Comparison of ENCODE assay signal across 42 mouse cellular contexts in the genomic region with DNA sequence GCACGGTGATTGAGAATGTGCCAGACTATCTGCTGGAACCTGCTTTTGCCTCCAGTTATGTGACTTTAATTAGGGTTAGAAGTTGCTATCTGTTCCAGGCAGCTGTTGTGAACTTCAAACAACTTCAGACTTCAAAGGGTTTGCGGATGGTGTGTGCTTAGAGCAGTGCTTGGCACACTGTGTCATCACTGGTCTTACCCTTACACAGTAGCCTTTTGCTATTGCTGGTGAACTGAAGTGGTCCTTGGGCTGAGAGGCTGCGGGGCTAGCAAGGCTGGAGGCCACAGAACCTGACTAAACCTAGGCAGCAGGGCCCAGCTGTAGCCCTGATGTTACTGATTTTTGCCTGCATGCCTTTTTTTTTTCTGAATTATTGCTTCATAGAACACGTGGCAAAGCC. TPM values are rescaled to one million over a fixed set of nuclear protein-coding genes. Genes with fewer than 3 reads are reported as not detected.
DNase-seq lines count a peak whose midpoint lies in the region; ATAC-seq and TF ChIP-seq lines count a peak whose summit lies in the region.
"Had no signal": no experiment of that assay in that cellular context is flagged by ENCODE, and none has a peak within 500 bp of the region (broad histone marks: within the 10 kb centered on the region; RNA-seq: fewer than 3 reads in every experiment).

No protein-coding gene starts in this region.

- no peak for TF ChIP-seq CTCF in lung, postnatal 0 days (IDR thresholded peaks at IDR 0.05)
- TF ChIP-seq CTCF in lung, adult 2 months (IDR thresholded peaks at IDR 0.05; ENCODE audit: insufficient read depth, low read length), result no peak
- no peak for TF ChIP-seq CTCF in midbrain, postnatal 0 days (IDR thresholded peaks at IDR 0.05)
- no peak for TF ChIP-seq CTCF in brain, embryonic 14.5 days (IDR thresholded peaks at IDR 0.05; ENCODE audit: borderline replicate concordance, extremely low read depth, insufficient read depth, insufficient read length)

- H3K9me3 ChIP-seq in lung, postnatal 0 days (ENCODE audit: low read length), result no peaks in the 10 kb centered on the region
- no peaks in the 10 kb centered on the region for H3K9me3 ChIP-seq in midbrain, postnatal 0 days (ENCODE audit: low read length)
- no peaks in the 10 kb centered on the region for H3K9me3 ChIP-seq in midbrain, embryonic 14.5 days (ENCODE audit: control insufficient read depth, low read length)
- H3K9me3 ChIP-seq: embryonic facial prominence, embryonic 10.5 days; embryonic facial prominence, embryonic 15.5 days; forebrain, embryonic 13.5 days; hindbrain, embryonic 13.5 days; liver, embryonic 12.5 days; megakaryocyte, embryonic 14.5 days had no signal

- H3K4me3 ChIP-seq in lung, postnatal 0 days (ENCODE audit: low read depth, low read length), result no peak overlapping the region
- H3K4me3 ChIP-seq in lung, adult 2 months (replicated peaks; ENCODE audit: extremely low read depth, low read depth, low read length), result no peak overlapping the region
- H3K4me3 ChIP-seq in midbrain, postnatal 0 days (ENCODE audit: low read depth, low read length), result no peak overlapping the region
- H3K4me3 ChIP-seq in midbrain, embryonic 14.5 days (replicated peaks; ENCODE audit: low read depth, low read length), result no peak overlapping the region
- no peak overlapping the region for H3K4me3 ChIP-seq in myocyte
- H3K4me3 ChIP-seq: embryonic facial prominence, embryonic 10.5 days; embryonic facial prominence, embryonic 15.5 days; forebrain, embryonic 13.5 days; hindbrain, embryonic 13.5 days; liver, embryonic 12.5 days; megakaryocyte, embryonic 14.5 days had no signal

- H3ac ChIP-seq in myocyte (ENCODE audit: control insufficient read depth, insufficient read length), result no peak overlapping the region

- H3K4me2 ChIP-seq in lung, postnatal 0 days (replicated peaks; ENCODE audit: low read depth, low read length), result no peak overlapping the region
- H3K4me2 ChIP-seq in midbrain, postnatal 0 days (ENCODE audit: low read depth, low read length, poor library complexity, severe bottlenecking), result no peak overlapping the region
- no peak overlapping the region for H3K4me2 ChIP-seq in midbrain, embryonic 14.5 days (ENCODE audit: low read length)
- H3K4me2 ChIP-seq in myocyte (ENCODE audit: low read depth), result no peak overlapping the region
- H3K4me2 ChIP-seq: embryonic facial prominence, embryonic 15.5 days; forebrain, embryonic 13.5 days; heart, embryonic 11.5 days; hindbrain, embryonic 13.5 days; liver, embryonic 12.5 days had no signal

- no peaks in the 10 kb centered on the region for H3K79me2 ChIP-seq in myocyte (ENCODE audit: control insufficient read depth, insufficient read depth)

- H3K4me1 ChIP-seq in lung, postnatal 0 days (ENCODE audit: insufficient read depth, low read depth, low read length), result no peaks in the 10 kb centered on the region
- no peaks in the 10 kb centered on the region; the same call in 1 of the 2 replicates for H3K4me1 ChIP-seq in lung, adult 2 months (ENCODE audit: control insufficient read depth, insufficient read depth, low read length)
- H3K4me1 ChIP-seq in midbrain, postnatal 0 days (ENCODE audit: insufficient read depth, low read length), result no peaks in the 10 kb centered on the region
- H3K4me1 ChIP-seq in midbrain, embryonic 14.5 days (ENCODE audit: control insufficient read depth, insufficient read depth, low read length), result no peaks in the 10 kb centered on the region
- H3K4me1 ChIP-seq: embryonic facial prominence, embryonic 15.5 days; forebrain, embryonic 13.5 days; hindbrain, embryonic 13.5 days; liver, embryonic 12.5 days had no signal

- no peak for TF ChIP-seq EP300 in lung, postnatal 0 days (IDR thresholded peaks at IDR 0.05)

- peak; percentile 21 for DNase-seq in lung, postnatal 0 days (ENCODE audit: low spot score)
- no peak for DNase-seq in lung, adult 2 months
- DNase-seq in midbrain, postnatal 0 days (ENCODE audit: low spot score), result no peak
- no peak for DNase-seq in midbrain, embryonic 14.5 days
- peak; percentile 5 for DNase-seq in brain, embryonic 14.5 days (ENCODE audit: low read depth)
- no peak for DNase-seq in frontal cortex, postnatal 14 days (ENCODE audit: low spot score in 2 of 2)
- DNase-seq: adrenal gland, postnatal 25 days; B cell, adult 2 months; cerebellum, adult 8-10 months; cerebellum, postnatal 25 days; gastrocnemius, postnatal 10 days; heart, postnatal 4 days; kidney, adult 8-10 months; kidney, postnatal 4 days; left cerebral cortex, postnatal 4 days; liver, postnatal 0 days; lung, postnatal 4 days; retina, postnatal 1 day; right cerebral cortex, postnatal 14 days had no signal

- no peaks in the 10 kb centered on the region for H3K27me3 ChIP-seq in lung, postnatal 0 days (replicated peaks; ENCODE audit: insufficient read depth, low read length)
- no peaks in the 10 kb centered on the region for H3K27me3 ChIP-seq in midbrain, postnatal 0 days (ENCODE audit: insufficient read depth, low read length)
- no peaks in the 10 kb centered on the region for H3K27me3 ChIP-seq in midbrain, embryonic 14.5 days (ENCODE audit: control insufficient read depth, insufficient read depth, low read length)
- no peaks in the 10 kb centered on the region for H3K27me3 ChIP-seq in myocyte (ENCODE audit: control insufficient read depth, insufficient read depth, insufficient read length)
- H3K27me3 ChIP-seq: embryonic facial prominence, embryonic 15.5 days; forebrain, embryonic 13.5 days; hindbrain, embryonic 13.5 days; liver, embryonic 12.5 days had no signal

- 0 out of 2 replicates have a peak, but pooled peaks have one; percentile 28 for ATAC-seq in lung, postnatal 0 days
- ATAC-seq in midbrain, postnatal 0 days (ENCODE audit: low FRiP score), result 0 out of 2 replicates have a peak, but pooled peaks have one; percentile 47
- ATAC-seq in midbrain, embryonic 14.5 days (ENCODE audit: low FRiP score, low TSS enrichment), result no peak
- ATAC-seq: forebrain, embryonic 13.5 days; intestine, embryonic 16.5 days; liver, embryonic 12.5 days; liver, postnatal 0 days had no signal

- no peaks in the 10 kb centered on the region for H3K36me3 ChIP-seq in lung, postnatal 0 days (ENCODE audit: insufficient read depth, low read length)
- H3K36me3 ChIP-seq in midbrain, postnatal 0 days (ENCODE audit: insufficient read depth, low read length), result peaks cover 9% of the 10 kb centered on the region; the same call in 1 of the 2 replicates
- H3K36me3 ChIP-seq in midbrain, embryonic 14.5 days (ENCODE audit: control insufficient read depth, insufficient read depth, low read length), result peaks cover 27% of the 10 kb centered on the region
- H3K36me3 ChIP-seq in myocyte (ENCODE audit: control insufficient read depth, insufficient read depth), result peaks cover 32% of the 10 kb centered on the region
- H3K36me3 ChIP-seq: embryonic facial prominence, embryonic 15.5 days; liver, embryonic 12.5 days had no signal

- 37% methylated on average over 4 of the region's 4 CpGs for WGBS in lung, postnatal 0 days
- WGBS in lung, adult 2 months, result 60% methylated on average over 4 of the region's 4 CpGs
- 59% methylated on average over 4 of the region's 4 CpGs for WGBS in midbrain, postnatal 0 days
- 81% methylated on average over 4 of the region's 4 CpGs for WGBS in midbrain, embryonic 14.5 days

- H3K9ac ChIP-seq in lung, postnatal 0 days (replicated peaks; ENCODE audit: low read depth), result no peak overlapping the region
- H3K9ac ChIP-seq in midbrain, postnatal 0 days (replicated peaks; ENCODE audit: low read length, poor library complexity, severe bottlenecking), result no peak overlapping the region
- no peak overlapping the region for H3K9ac ChIP-seq in midbrain, embryonic 14.5 days (replicated peaks; ENCODE audit: low read length)
- H3K9ac ChIP-seq: embryonic facial prominence, embryonic 15.5 days; forebrain, embryonic 13.5 days; hindbrain, embryonic 13.5 days; liver, embryonic 12.5 days; liver, postnatal 0 days had no signal

- H3K27ac ChIP-seq in lung, postnatal 0 days (ENCODE audit: low read length), result no peak overlapping the region
- no peak overlapping the region for H3K27ac ChIP-seq in midbrain, postnatal 0 days (ENCODE audit: low read depth, low read length)
- H3K27ac ChIP-seq in midbrain, embryonic 14.5 days (replicated peaks; ENCODE audit: low read depth, low read length), result no peak overlapping the region
- H3K27ac ChIP-seq: embryonic facial prominence, embryonic 10.5 days; embryonic facial prominence, embryonic 15.5 days; forebrain, embryonic 13.5 days; hindbrain, embryonic 13.5 days; kidney, postnatal 0 days; liver, embryonic 12.5 days had no signal

- TF ChIP-seq POLR2A in lung, adult 2 months (IDR thresholded peaks at IDR 0.05; ENCODE audit: borderline replicate concordance, extremely low read depth, low read depth, low read length), result no peak
- TF ChIP-seq POLR2A in brain, embryonic 14.5 days (IDR thresholded peaks at IDR 0.05; ENCODE audit: borderline replicate concordance, extremely low read depth, insufficient read depth, insufficient read length, poor library complexity, severe bottlenecking), result no peak
- TF ChIP-seq POLR2A in myocyte (IDR thresholded peaks at IDR 0.05; ENCODE audit: insufficient read length, low read depth), result no peak

TF ChIP-seq in myocyte, 11 proteins besides CTCF, POLR2A, EP300 and RAD21:
- no peak for TF ChIP-seq SRF (IDR thresholded peaks at IDR 0.05; ENCODE audit: control insufficient read depth, insufficient read length, low read depth)
- peak; percentile 40 for TF ChIP-seq POLR2AphosphoS2 (IDR thresholded peaks at IDR 0.05; ENCODE audit: insufficient read length, low read depth)

RNA-seq across cellular contexts. Expression of gene Gm17651, which starts 59.8 kb away (rescaled TPM):
- not detected in 2 replicates for polyA plus RNA-seq in lung, postnatal 0 days (2015; fragmentation: Nextera tagmentation; extraction: Ambion mirVana)
- not detected in 2 replicates for polyA plus RNA-seq in lung, adult 2 months (2012; rRNA removed)
- total RNA-seq in midbrain, postnatal 0 days (2014; rRNA removed), result not detected in 2 replicates
- polyA plus RNA-seq in midbrain, postnatal 0 days (2015; fragmentation: Nextera tagmentation; extraction: Ambion mirVana), result not detected in 2 replicates
- polyA plus RNA-seq in midbrain, embryonic 14.5 days (2014; fragmentation: Nextera tagmentation; extraction: Ambion mirVana), result not detected in 2 replicates
- not detected in 2 replicates for polyA plus RNA-seq in brain, embryonic 14.5 days (2012; rRNA removed)
- not detected for polyA plus RNA-seq in myocyte (2012; fragmentation: generic; extraction: Trizol)
- total RNA-seq: adrenal gland, adult 18-20 months; adrenal gland, postnatal 25 days; gastrocnemius, postnatal 10 days; heart, postnatal 4 days; layer of hippocampus, adult 8-10 months; layer of hippocampus, postnatal 25 days; left cerebral cortex, adult 8-10 months; left cerebral cortex, postnatal 4 days had no signal
- polyA plus RNA-seq: embryonic facial prominence, embryonic 10.5 days; embryonic facial prominence, embryonic 15.5 days; forebrain, embryonic 13.5 days; frontal cortex, adult 2 months; gonadal fat pad, adult 2 months; heart, embryonic 11.5 days; heart, embryonic 16.5 days; hindbrain, embryonic 13.5 days; intestine, embryonic 16.5 days; kidney, postnatal 0 days; limb, embryonic 14.5 days; liver, embryonic 12.5 days; liver, postnatal 0 days; neural tube, embryonic 14.5 days; small intestine, adult 2 months; stomach, embryonic 14.5 days; testis, adult 2 months; urinary bladder, adult 2 months had no signal

Comparison
In these comparisons a context has a peak if more than half of its experiments do, and no peak if none do; other contexts are left out.
1. DNase-seq: peak in lung, postnatal 0 days (single experiment) and brain, embryonic 14.5 days (single experiment); none in lung, adult 2 months (single experiment), midbrain, postnatal 0 days (single experiment), midbrain, embryonic 14.5 days (single experiment) and frontal cortex, postnatal 14 days (0 of 2).